Mouse (Mus musculus) activated CD4-positive, CD25-positive, alpha-beta regulatory T cell, adult 4 months (primary cell): ENCODE results near the gene Prkacb. TPM values are rescaled to one million over a fixed set of nuclear protein-coding genes. Genes with fewer than 3 reads are reported as not detected.
A peak's percentile ranks its signal among the peaks of the same experiment; 100 is the strongest.
"Not testable (repeated sequence)": the region's sequence is repeated elsewhere in the genome, so short reads cannot be mapped to it uniquely, and the experiment has no call there.

Experiments
- ATAC-seq: one replicate; pipeline ENCODE4 v1.8.0; 2017
- polyA plus RNA-seq, 2 experiments: library from polyadenylated mRNA; unstranded; fragments of 100-300 nt; shearing (Covaris generic); gene quantifications; one replicate each; pipeline ENCODE4 v1.2.1; 2017

The Prkacb gene
- polyA plus RNA-seq, 2 experiments from 2014 or later: 127 to 144 TPM

DNA sequence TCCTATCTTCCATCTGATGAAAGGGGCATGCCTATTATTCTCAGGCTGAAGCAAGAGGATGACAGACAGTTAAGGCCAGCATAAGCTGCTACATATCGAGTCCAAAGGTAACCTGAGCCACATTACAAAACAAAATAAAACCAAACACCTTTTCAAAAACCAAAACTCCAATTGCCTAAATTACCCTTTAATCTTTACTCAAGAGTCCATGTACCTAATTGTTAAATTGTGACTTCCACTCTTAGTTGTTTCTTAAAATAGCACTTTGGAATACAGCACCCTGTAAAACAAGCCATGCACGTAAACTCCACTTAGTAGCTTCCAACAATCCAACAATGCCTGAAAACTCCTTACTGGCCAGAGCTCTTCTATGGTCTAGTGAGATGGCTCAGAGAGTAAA, 34.3 kb downstream of the Prkacb start:
- no peak for ATAC-seq

GRCm38 (mm10) chr3:146776711-146777110, 36.1 kb downstream of the Prkacb start:
- ATAC-seq: no peak

- ATAC-seq: no peak
Observed at GRCm38 (mm10) chr3:146770853-146771252, 41.9 kb downstream of the Prkacb start.

- ATAC-seq: no peak
Observed at GRCm38 (mm10) chr3:146769940-146770659, 42.7 kb downstream of the Prkacb start.

DNA sequence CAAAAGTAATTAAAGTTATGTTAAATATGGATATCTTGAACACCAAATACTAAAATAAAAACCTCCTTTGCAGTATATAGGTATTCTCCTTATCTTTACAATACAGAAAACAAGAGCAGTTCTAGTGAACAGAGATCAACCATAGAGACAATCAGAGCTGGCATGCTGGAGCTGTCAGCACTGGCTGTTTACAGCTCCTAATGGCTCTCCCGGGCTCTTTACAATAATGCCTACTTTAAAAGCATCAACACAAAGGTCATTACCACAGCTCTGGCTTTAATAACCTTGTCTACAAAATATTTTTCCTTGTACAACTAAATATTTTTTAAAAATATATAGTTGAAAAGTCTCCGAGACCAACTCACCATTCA, 43.2 kb downstream of the Prkacb start:
- ATAC-seq: no peak

DNA sequence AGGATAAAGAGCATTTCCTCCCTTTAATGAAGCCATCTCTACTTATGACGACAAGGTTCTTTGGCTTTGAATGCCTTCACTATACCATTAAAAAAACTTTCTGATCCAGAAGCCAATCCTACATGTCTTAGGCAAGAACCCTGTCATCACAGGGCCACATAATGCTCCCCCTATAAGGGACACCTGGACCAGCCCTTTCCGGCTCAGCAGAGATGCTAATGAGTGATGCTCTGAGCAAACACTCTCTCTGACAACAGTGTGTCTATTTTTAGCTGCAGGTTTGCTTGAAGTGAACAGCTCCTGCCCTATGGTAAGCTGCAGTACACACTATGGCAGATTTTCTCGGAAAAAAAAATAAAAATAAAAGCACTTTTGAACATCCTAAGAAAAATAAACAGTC, 43.9 kb downstream of the Prkacb start:
- ATAC-seq: no peak

GRCm38 (mm10) chr3:146768360-146768759, 44.4 kb downstream of the Prkacb start:
- no peak for ATAC-seq

- ATAC-seq: no peak
Observed at GRCm38 (mm10) chr3:146766701-146767181, 46.0 kb downstream of the Prkacb start.

DNA sequence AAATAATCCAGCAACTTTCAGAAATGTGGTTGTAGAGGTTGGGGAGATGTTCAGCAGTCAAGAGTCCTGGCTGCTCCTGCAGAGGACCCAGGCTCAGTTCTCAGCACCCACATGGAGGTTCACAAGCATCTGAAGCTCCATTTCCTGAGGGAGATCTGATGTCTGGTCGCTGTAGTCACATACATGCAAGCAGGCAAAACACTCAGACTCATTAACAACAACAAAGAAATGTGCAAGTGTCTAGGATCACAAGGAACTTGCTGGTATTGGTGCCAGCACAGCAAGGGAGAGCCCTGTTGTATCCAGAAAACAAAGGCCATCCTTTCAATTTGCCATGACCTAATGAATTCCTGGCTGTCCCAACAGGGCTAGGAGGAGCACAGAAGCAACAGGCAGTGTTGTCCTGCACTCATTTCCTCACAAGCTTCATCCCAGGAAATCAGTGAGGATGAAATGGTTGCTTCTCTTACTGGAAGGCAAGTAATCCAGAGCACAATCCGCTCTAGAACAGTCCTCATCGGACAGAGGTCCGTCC, 46.7 kb downstream of the Prkacb start:
- ATAC-seq: no peak

- ATAC-seq: no peak
Observed at GRCm38 (mm10) chr3:146764871-146765529, 47.8 kb downstream of the Prkacb start.

GRCm38 (mm10) chr3:146763054-146763453, 49.7 kb downstream of the Prkacb start:
- not testable (repeated sequence) for ATAC-seq

DNA sequence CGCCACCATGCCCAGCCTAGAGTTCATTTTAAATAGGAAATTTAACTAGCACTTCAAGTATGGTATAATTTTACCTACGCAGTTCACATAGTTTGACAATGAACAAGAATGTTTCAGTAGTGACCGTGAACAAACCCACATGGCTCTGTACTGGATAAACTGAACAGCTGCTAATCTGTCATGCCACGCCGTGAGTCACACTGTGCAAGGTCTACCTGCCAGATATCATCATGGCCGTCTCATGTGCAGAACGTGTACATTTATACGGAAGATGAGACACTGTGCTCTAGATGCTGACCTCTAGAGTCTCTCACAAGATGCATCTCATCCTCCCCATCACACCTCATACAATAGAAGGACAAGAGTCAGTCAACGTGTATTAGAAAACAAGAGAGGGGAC, 51.5 kb downstream of the Prkacb start:
- no peak for ATAC-seq

- ATAC-seq: peak; percentile 68
Observed at GRCm38 (mm10) chr3:146757970-146758960, 54.5 kb downstream of the Prkacb start.

GRCm38 (mm10) chr3:146754270-146754669, 58.5 kb downstream of the Prkacb start:
- no peak for ATAC-seq

DNA sequence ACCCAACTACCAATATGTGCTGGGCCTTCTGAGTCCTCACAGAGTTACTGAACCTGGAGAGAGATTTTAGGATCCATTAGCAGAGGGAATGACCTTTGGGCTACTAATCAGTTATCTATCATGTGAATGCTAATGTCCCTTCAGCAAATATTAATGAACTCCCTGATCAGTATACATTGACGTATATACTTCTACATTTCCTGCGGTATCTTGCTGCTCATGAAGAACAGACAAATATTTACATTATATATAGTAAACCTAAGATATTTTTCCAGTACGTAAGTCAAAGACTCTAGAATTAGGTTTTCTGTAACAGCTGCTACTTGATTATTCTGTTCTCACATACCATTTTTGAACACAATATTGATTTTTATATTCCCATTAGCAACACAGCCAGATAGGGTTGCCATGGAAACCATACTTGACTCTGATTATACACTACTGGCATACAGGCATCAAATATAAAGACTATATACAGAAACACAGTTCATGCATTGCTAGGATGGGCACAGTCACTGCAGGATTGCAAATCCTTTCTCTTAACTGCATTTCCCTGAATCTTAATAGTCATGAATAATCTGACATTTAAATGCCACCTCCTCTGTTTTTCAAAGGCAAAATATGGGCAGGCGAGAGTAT, 71.1 kb downstream of the Prkacb start:
- no peak for ATAC-seq

- no peak for ATAC-seq
Observed at GRCm38 (mm10) chr3:146741158-146741557, 71.6 kb downstream of the Prkacb start.

- ATAC-seq: not testable (repeated sequence)
Observed at GRCm38 (mm10) chr3:146736186-146736585, 76.6 kb downstream of the Prkacb start.

- ATAC-seq: no peak
Observed at GRCm38 (mm10) chr3:146735657-146736056, 77.1 kb downstream of the Prkacb start.

- ATAC-seq: no peak
Observed at GRCm38 (mm10) chr3:146734907-146735629, 77.7 kb downstream of the Prkacb start.

DNA sequence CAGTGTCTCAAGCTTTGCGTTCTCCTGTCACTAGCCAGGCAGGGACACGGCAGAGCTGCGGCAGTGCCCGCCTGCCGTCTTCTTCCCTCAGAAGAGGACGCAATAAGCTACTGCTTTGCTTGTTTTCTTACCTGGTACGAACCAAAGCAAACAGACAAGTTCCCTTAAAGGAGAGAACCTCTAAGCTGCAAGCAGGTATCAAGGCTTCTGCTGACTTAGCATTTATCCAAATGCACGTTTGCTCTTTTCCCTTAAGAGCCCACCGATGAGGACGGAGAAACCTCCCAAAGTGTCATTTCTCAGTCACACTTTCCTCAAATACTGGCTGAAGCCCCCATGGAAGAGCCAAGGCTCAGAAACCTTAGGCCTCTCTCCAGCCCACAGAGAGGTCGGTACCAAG, 81.3 kb downstream of the Prkacb start:
- ATAC-seq: no peak

- ATAC-seq: no peak
Observed at GRCm38 (mm10) chr3:146723037-146723436, 89.8 kb downstream of the Prkacb start.
